Mouse (Mus musculus): Measurements from ENCODE around the gene Ift81.

The Ift81 gene

GRCm38 (mm10) chr5:122625565-122626252, 11.4 kb upstream of the Ift81 start:
- DNase-seq (ENCODE audit: low spot score), result no peak

GRCm38 (mm10) chr5:122624952-122625479, 10.7 kb upstream of the Ift81 start:
- DNase-seq (ENCODE audit: low spot score), result no peak

DNA sequence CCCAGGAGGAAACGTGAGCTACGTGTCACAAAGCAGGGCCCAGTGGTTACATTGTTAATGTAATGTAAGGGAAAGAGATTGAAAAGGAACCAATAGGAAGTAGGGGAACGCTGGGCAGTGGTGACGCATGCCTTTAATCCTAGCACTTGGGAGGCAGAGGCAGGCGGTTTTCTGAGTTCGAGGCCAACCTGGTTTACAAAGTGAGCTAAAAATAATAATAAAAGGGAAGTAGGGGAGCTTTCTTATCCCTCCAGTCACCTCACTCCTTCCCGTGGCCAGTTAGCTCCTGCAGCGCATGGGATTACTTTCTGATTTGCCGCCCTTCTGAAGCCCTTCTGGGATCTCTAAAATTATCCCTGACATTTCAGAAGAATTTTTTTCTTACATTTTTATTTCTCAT, 9.5 kb upstream of the Ift81 start:
- no peak for DNase-seq (ENCODE audit: low spot score)

DNA sequence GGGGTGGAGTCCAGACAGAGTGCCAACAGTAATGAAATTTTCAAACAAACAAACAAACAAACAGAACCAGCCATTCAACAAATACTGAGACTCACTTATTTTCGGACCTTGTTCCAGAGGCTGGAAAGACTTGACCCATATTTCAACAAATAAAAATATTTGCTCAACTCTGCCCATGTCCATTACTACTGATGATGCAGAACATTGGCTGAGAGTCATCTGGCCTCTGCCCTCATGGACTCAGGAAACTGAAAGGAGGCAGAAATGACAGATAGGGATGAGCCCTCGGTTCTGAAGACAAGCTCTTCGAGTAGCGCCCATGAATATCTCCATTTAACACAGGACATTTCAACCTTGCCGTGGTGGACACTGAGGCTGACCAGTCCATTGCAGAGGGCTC, 8.2 kb upstream of the Ift81 start:
- DNase-seq (ENCODE audit: low spot score), result no peak

DNA sequence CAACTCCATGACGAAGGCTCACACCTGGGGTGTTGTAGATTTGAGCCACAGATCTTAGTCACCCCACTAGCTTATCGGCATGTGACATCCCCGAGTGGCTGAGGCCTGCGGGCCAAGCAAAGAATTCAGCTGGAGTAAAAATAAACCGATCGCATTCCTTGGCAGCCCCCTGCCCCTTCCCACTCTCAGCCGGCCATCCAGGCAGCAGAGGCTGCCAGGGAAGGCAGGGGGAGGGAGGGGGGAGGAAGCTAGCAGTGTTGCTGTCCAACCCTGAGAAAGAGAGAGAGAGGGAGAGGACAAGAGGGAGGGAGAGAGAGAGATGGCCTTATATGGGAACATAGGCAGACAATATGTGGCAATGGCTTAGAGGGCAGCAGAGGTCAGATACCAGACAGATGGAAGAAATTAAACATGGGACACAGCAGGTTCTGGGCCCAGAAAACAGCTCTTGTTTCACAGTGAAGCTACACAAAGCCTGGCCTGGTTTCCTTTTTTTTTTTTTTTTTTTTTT, 7.1 kb upstream of the Ift81 start:
- DNase-seq (ENCODE audit: low spot score), result no peak

- DNase-seq (ENCODE audit: low spot score), result no peak
Measured at GRCm38 (mm10) chr5:122619686-122620296, 5.5 kb upstream of the Ift81 start.

GRCm38 (mm10) chr5:122617718-122618117, 3.4 kb upstream of the Ift81 start:
- no peak for DNase-seq (ENCODE audit: low spot score)

DNA sequence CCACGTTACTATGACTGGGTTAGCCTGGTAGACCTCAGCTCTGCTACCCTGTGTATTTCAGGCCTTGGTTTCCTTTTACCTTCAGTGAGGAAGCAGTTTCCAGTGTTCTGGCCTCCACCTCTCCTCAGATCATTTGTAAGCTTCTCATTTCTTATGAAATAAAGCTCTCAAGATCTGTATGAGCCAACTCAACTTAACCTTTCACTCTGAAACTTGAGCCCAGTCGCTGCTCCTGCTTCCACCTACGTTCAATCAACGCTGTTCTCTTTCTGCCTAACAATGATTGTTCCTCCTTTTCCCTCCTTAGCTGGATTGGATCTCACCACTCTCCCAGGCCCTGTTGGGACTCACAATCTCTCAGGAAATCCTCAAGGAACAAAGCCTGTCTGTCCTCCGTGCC, 2.7 kb downstream of the Ift81 start:
- DNase-seq (ENCODE audit: low spot score), result no peak

GRCm38 (mm10) chr5:122604894-122605293, 9.4 kb downstream of the Ift81 start:
- no peak for DNase-seq (ENCODE audit: low spot score)

DNA sequence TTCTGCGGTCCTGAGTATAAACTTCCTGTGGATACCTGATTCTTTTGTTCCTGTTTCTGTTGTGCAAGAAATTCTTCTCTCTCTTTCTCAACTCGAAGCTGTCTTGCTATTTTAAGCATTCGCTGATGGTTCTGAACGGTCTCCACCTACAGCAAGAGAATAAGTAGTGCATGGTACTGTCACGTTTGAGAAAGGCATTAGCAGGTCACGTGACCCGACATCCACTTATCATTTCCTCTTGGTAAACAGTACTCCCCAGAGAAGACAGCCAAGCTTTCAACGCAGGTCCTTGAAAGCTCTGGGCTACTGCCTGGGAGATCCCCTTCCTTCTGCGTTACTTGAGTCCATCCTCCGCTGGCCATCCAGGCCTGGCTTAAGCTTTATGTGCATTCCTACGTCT, 12.1 kb downstream of the Ift81 start:
- DNase-seq (ENCODE audit: low spot score), result peak; percentile 82

GRCm38 (mm10) chr5:122595470-122595869, 18.8 kb downstream of the Ift81 start:
- DNase-seq (ENCODE audit: low spot score), result no peak

- no peak for DNase-seq (ENCODE audit: low spot score)
Measured at GRCm38 (mm10) chr5:122589891-122590290, 24.4 kb downstream of the Ift81 start.

- no peak for DNase-seq (ENCODE audit: low spot score)
Measured at GRCm38 (mm10) chr5:122585546-122585945, 28.8 kb downstream of the Ift81 start.

GRCm38 (mm10) chr5:122584093-122584492, 30.2 kb downstream of the Ift81 start:
- DNase-seq (ENCODE audit: low spot score), result no peak

DNA sequence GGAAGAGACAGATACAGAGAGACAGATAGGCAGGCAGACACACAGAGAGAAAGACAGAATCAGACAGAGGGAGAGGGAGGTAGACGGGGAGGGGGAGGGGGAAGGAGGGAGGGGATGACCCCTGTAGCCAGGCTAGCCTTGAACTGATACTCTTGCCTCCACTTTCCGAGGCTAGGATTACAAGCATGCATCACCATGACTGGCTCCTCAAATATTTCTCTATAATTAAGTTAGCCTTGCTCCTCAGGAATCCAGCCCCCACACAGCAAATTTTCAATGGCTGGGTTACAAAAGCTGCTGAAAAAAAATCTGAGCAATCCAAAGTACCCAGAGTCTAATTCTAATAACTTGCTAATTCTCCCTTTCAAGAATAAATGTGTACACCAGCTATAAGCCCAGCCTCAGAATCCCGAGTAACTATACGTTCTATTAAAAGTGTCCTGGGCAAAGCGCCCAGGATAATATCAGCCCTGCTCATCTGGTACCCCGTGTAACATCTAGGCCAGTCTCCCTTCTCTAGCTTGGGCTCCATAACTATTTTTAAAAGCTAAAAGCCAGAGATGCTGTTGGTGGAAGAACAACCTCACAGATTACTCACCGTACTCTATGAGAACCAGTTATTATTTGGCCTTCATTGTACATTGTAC, 37.5 kb downstream of the Ift81 start:
- no peak for DNase-seq (ENCODE audit: low spot score)

- DNase-seq (ENCODE audit: low spot score), result no peak
Measured at GRCm38 (mm10) chr5:122572001-122572400, 42.3 kb downstream of the Ift81 start.

DNA sequence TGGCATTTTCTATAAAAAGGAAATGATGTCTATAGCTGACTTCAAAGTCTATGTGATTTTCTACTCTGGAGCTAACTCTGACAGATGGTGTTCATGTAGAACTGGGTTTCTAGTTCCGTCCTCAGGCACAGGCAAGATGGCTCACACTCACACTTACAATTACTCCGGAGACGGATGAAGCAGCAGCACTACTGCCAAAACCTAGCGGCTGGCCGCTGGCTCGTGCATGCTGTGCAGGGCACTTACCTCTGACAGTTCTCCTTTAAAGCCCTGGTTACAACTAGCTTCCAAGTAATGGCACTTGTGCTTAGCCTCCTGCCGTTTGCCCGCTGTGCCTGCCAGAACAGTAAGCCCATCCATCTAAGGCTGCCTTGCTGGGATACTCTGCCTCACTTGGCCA, 47.7 kb downstream of the Ift81 start:
- DNase-seq (ENCODE audit: low spot score), result no peak

- DNase-seq (ENCODE audit: low spot score), result no peak
Measured at GRCm38 (mm10) chr5:122560654-122561053, 53.7 kb downstream of the Ift81 start.

GRCm38 (mm10) chr5:122558127-122558526, 56.2 kb downstream of the Ift81 start:
- DNase-seq (ENCODE audit: low spot score), result no peak

GRCm38 (mm10) chr5:122555107-122555506, 59.2 kb downstream of the Ift81 start:
- no peak for DNase-seq (ENCODE audit: low spot score)

DNA sequence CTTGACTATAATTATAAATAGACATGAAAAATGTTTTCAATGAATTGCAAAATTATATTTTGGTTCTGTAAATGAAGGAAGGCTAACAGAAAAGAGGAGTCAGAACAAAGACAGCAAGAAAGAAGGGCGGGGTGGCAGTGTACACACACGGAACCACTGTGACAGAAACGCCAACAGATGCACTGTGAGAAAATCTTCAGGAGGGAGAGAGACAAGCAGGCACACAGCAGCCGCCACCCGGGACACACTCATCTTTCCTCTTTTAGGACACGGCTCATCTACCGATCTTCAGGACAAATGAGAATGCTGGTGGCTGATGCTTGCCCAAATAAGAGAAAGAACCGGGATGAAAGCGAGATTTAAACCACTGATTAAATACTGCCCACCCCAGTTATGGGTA, 61.7 kb downstream of the Ift81 start:
- DNase-seq (ENCODE audit: low spot score), result no peak

DNA sequence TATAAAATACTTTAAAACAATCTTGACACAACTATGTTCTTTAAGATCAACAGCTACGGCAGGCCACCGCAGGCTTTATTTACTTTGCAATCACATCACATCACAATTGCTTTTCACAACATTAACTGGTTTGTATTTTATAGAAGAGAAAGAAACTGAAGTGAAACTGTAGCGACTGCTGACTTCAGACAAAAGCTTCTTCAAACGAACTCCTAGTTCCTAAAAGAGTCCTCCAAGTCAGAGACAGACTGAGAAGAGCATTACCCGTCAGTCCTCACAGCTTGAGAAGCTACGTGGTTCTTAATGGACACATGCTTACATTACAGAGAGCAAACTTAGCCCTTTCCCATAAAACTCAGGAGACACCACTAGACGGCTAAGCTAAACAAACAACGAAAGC, 63.9 kb downstream of the Ift81 start:
- no peak for DNase-seq (ENCODE audit: low spot score)

GRCm38 (mm10) chr5:122548671-122549070, 65.6 kb downstream of the Ift81 start:
- peak; percentile 69 for DNase-seq (ENCODE audit: low spot score)
